Mouse (Mus musculus): ENCODE measurements around the gene Fxyd6. TPM values are rescaled to one million over a fixed set of nuclear protein-coding genes. Genes with fewer than 3 reads are reported as not detected.

Fxyd6 gene
- polyA plus RNA-seq, 1 experiment, result 137 TPM

DNA sequence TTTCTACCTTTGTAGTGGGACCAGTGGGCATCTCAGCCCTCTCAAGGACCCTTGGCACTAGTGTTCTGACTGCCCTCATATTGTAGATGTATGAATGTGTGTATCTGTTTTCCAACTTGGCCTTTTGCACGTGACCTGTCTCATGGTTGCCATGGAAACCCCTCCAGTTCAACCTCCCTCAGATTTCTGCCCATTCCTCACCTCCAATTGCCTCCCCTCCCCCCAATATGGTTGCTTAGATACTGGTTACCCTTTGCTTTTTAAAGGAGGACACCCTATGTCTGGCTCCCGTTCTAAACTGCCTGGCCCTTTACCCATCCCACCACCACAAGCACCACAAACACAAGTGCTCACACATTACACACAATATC is 1.3 kb downstream of the Fxyd6 start:
- Histone ChIP-seq H3K4me1 (ENCODE audit: control insufficient read depth, insufficient read depth, low read length) (peaks cover 3% of the 10 kb centered on the region), H3K4me3 (ENCODE audit: insufficient read depth, low read length) (peak overlapping the region; percentile 75), H3K27ac (ENCODE audit: insufficient read depth, low read length) (no peak overlapping the region)
- no peak for TF ChIP-seq POLR2A (IDR thresholded peaks at IDR 0.05; ENCODE audit: extremely low read depth, insufficient read depth, low read length)
- no peak for TF ChIP-seq CTCF (IDR thresholded peaks at IDR 0.05; ENCODE audit: extremely low read depth, insufficient read depth, low read length)

DNA sequence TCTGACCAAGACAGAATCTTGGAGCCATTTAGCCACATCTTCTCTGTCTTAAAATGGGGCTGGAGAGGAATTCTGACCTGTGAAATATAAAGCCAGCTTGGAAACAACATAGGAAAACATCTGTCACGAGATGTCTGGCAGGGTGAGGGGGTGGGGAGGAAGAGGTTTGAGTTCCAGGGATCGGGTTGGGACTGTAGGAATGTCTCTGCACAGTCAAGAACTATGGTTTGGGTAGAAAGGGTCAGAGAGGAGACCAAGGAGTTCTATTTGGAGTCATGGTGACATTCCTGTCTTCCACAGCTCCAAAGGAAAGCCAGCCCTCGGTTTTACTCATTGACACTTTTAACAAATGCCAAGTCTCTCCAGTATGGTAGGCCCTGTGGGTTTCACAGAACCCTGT is 3.9 kb downstream of the Fxyd6 start:
- Histone ChIP-seq H3K4me3 (ENCODE audit: insufficient read depth, low read length) (no peak overlapping the region), H3K27ac (ENCODE audit: insufficient read depth, low read length) (no peak overlapping the region), H3K4me1 (ENCODE audit: control insufficient read depth, insufficient read depth, low read length) (peaks cover 3% of the 10 kb centered on the region)
- TF ChIP-seq POLR2A (IDR thresholded peaks at IDR 0.05; ENCODE audit: extremely low read depth, insufficient read depth, low read length), result no peak
- TF ChIP-seq CTCF (IDR thresholded peaks at IDR 0.05; ENCODE audit: extremely low read depth, insufficient read depth, low read length), result no peak

DNA sequence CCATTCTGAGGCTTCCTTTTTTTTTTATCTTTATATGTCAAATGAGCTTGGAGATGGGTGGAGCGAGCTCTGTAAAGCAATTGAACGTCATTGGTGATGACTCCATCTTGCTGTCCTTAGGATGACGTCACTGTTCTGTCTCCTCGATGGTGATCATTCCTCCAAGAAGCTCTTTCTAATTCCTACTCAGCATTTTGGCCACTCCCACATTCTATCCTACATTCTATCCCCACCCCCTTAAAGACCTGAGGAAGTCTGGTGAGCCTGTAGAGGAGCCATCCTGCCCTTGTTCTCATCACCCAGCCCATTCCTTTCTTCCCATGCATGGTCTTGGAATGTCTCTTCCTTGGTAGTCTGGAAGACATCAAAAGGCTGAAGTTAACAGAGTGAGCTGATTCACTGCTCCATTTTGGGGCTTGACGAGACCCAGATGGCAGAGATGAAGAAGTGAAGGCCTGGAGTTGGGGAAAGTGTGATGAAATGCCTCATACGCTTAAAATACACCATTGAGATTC is 5.1 kb downstream of the Fxyd6 start:
- TF ChIP-seq CTCF (IDR thresholded peaks at IDR 0.05; ENCODE audit: extremely low read depth, insufficient read depth, low read length), result no peak
- no peak for TF ChIP-seq POLR2A (IDR thresholded peaks at IDR 0.05; ENCODE audit: extremely low read depth, insufficient read depth, low read length)
- H3K27ac ChIP-seq (ENCODE audit: insufficient read depth, low read length), result no peak overlapping the region
- H3K4me1 ChIP-seq (ENCODE audit: control insufficient read depth, insufficient read depth, low read length), result peaks cover 3% of the 10 kb centered on the region
- H3K4me3 ChIP-seq (ENCODE audit: insufficient read depth, low read length), result no peak overlapping the region

DNA sequence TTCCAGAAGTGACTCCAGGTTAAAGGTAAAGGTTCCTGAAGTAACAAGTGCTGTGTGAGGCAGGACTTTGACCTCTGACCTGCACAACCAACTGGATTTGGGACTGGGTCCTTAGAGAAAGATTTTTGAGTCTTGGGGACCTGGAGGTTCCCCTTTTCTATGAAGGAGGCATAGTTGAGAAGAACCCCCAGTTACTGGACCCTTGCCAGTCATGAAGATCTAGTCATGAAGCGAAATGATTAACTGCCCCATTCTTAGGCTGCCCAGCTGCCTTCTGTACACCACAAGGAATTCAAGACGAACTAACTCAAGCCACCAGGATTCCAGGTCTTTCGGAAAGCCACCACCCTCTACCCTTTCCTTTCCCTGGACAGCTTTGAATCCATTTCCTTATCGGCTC is 6.4 kb downstream of the Fxyd6 start:
- TF ChIP-seq CTCF (IDR thresholded peaks at IDR 0.05; ENCODE audit: extremely low read depth, insufficient read depth, low read length), result no peak
- no peak for TF ChIP-seq POLR2A (IDR thresholded peaks at IDR 0.05; ENCODE audit: extremely low read depth, insufficient read depth, low read length)
- no peak overlapping the region for H3K4me3 ChIP-seq (ENCODE audit: insufficient read depth, low read length)
- H3K4me1 ChIP-seq (ENCODE audit: control insufficient read depth, insufficient read depth, low read length), result peaks cover 3% of the 10 kb centered on the region
- H3K27ac ChIP-seq (ENCODE audit: insufficient read depth, low read length), result no peak overlapping the region

DNA sequence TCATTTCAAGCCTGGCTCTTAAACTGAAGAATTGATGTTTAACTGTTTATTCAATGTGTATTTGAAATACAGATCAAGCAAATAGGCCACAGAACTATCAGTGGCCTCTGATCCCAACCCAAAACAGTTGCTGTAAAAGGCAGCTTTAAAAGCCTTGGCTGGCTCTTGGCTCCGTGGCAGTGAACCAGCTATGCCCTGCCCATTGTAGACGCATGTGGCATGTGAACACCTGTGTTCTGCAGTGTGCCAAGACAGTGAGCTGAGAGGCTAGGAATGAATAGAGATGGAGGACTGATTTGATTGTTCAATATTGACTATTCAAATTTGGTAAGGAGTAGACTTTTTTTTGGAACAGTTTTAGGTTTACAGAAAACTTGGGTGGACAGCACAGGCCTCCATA is 6.9 kb downstream of the Fxyd6 start:
- TF ChIP-seq POLR2A (IDR thresholded peaks at IDR 0.05; ENCODE audit: extremely low read depth, insufficient read depth, low read length) (no peak), CTCF (IDR thresholded peaks at IDR 0.05; ENCODE audit: extremely low read depth, insufficient read depth, low read length) (no peak)
- H3K4me3 ChIP-seq (ENCODE audit: insufficient read depth, low read length), result no peak overlapping the region
- no peaks in the 10 kb centered on the region; the same call in 1 of the 2 replicates for H3K4me1 ChIP-seq (ENCODE audit: control insufficient read depth, insufficient read depth, low read length)
- H3K27ac ChIP-seq (ENCODE audit: insufficient read depth, low read length), result no peak overlapping the region

DNA sequence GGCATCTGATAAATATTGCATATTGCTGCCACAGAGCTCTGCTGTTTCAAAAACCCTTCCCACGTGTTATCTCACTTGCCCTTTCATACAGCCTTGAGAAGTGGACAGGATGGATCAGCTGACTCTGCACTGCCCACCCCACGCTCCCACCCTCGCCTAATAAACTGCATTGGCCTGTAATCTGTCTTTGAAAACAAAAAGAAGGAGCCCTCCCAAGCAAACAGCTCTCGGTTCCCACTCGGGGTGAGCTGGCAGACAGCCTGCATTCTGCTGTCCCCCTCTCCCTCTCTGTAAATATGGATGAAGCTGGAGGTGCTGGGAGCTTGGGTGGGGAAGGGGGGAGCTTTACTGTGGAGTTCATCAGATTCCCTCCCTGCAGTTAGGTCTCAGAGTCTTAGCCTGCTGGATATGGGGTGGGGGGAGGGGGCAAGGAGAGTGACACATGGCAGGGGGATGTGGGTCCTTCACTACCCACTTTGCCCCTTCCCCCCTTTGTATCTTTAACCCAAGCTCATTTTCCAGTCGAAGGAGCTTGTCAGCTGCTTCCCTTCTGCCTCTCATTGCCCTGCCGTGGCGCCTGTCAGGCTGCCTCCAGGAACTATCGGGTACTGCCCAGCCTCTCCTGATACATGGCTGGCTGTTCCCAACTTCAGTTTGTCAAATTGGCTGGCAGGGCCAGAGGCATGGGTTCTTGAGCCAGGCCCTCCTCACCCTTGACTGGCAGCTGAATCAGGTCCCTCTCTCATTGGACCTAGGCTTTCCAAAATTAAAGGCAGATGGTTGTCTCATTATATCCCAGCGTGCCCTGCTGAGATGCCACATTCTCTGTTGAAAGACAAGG is 10.6 kb downstream of the Fxyd6 start:
- TF ChIP-seq CTCF (IDR thresholded peaks at IDR 0.05; ENCODE audit: extremely low read depth, insufficient read depth, low read length) (no peak), POLR2A (IDR thresholded peaks at IDR 0.05; ENCODE audit: extremely low read depth, insufficient read depth, low read length) (no peak)
- no peaks in the 10 kb centered on the region; the same call in none of the 2 replicates for H3K4me1 ChIP-seq (ENCODE audit: control insufficient read depth, insufficient read depth, low read length)

DNA sequence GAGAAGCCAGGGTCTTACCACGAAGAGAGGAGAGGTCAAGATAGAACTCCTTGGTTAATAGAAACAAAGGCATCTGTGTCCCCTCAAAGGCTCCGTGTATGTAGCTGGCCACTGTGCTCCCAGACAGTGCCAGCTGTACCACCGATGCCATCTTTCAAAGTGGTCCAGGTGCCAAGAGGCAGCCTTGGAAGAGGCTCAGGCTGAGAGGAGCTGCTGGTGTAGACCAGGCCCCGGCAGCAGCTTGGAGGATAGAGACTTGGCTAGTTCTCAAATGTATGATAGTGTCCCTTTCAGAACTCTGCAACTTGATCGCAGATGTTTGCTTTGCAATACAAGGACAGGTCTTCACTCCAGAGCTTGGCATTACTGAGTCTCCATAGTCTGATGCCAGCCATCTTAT is 12.4 kb downstream of the Fxyd6 start:
- TF ChIP-seq CTCF (IDR thresholded peaks at IDR 0.05; ENCODE audit: extremely low read depth, insufficient read depth, low read length) (no peak), POLR2A (IDR thresholded peaks at IDR 0.05; ENCODE audit: extremely low read depth, insufficient read depth, low read length) (no peak)
- Histone ChIP-seq H3K4me3 (ENCODE audit: insufficient read depth, low read length) (no peak overlapping the region), H3K4me1 (ENCODE audit: control insufficient read depth, insufficient read depth, low read length) (no peaks in the 10 kb centered on the region; the same call in 1 of the 2 replicates), H3K27ac (ENCODE audit: insufficient read depth, low read length) (no peak overlapping the region)

More for the DNA sequence above, 10.6 kb downstream of the Fxyd6 start:
- H3K4me3 ChIP-seq (ENCODE audit: insufficient read depth, low read length), result no peak overlapping the region
- no peak overlapping the region for H3K27ac ChIP-seq (ENCODE audit: insufficient read depth, low read length)

DNA sequence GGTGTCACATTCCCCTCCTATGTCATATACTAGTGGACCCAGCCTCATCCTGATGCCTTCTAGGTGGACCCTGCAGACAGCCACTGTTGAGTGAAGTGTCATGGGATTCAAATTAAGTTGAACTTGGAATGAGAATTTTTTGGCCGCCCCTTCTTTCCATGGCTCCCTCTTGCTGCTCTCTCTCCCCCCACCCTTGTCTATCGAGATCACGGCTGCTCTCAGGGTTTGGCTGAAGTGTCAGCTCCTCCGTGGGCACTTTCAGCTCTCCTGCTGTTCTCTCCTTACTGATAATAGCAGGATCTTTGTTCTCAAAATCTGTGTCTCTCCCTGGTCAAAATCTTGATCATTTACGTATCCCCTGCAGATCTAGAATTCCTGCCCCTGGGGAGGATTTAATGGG is 12.8 kb downstream of the Fxyd6 start:
- Histone ChIP-seq H3K27ac (ENCODE audit: insufficient read depth, low read length) (no peak overlapping the region), H3K4me1 (ENCODE audit: control insufficient read depth, insufficient read depth, low read length) (no peaks in the 10 kb centered on the region; the same call in 1 of the 2 replicates), H3K4me3 (ENCODE audit: insufficient read depth, low read length) (no peak overlapping the region)
- TF ChIP-seq CTCF (IDR thresholded peaks at IDR 0.05; ENCODE audit: extremely low read depth, insufficient read depth, low read length) (no peak), POLR2A (IDR thresholded peaks at IDR 0.05; ENCODE audit: extremely low read depth, insufficient read depth, low read length) (no peak)

DNA sequence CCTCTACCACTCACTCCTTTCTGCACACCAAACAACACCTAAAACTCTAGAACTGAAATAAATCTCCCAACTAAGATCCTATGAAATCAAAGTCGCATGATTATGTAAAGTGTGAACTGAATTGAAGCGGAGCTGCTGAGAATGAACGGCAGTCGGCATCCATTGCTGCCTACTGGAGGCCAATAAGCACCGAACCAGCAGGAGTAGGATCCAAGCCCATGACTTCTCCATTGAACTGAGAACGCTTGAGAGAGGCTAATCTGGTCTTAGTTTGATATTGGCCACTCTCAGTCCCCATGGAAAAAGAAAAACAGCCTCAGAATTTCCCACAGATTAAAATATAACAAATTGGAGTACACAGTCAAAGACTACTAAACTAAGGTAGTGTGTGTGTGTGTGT is 13.9 kb downstream of the Fxyd6 start:
- no peak for TF ChIP-seq CTCF (IDR thresholded peaks at IDR 0.05; ENCODE audit: extremely low read depth, insufficient read depth, low read length)
- TF ChIP-seq POLR2A (IDR thresholded peaks at IDR 0.05; ENCODE audit: extremely low read depth, insufficient read depth, low read length), result no peak
- no peak overlapping the region for H3K4me3 ChIP-seq (ENCODE audit: insufficient read depth, low read length)
- H3K27ac ChIP-seq (ENCODE audit: insufficient read depth, low read length), result no peak overlapping the region
- no peaks in the 10 kb centered on the region; the same call in 1 of the 2 replicates for H3K4me1 ChIP-seq (ENCODE audit: control insufficient read depth, insufficient read depth, low read length)

DNA sequence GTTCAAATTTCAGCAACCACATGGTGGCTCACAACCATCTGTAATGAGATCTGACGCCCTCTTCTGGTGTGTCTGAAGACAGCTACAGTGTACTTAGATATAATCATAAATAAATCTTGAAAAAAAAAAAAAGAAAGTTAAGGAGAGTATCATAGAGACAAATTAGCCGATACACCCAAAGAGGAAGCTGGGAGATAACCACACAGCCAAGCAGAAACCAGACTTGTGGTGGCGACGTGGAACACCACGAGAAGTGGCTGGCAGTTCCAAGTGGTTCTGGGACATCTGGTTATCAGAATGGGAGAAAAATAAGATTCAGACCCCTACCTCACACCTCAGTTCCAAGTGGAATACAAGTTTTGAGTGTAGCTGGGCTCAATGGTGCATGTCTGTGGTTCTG is 16.7 kb downstream of the Fxyd6 start:
- Histone ChIP-seq H3K4me3 (ENCODE audit: insufficient read depth, low read length) (no peak overlapping the region), H3K27ac (ENCODE audit: insufficient read depth, low read length) (no peak overlapping the region), H3K4me1 (ENCODE audit: control insufficient read depth, insufficient read depth, low read length) (no peaks in the 10 kb centered on the region; the same call in 1 of the 2 replicates)
- TF ChIP-seq CTCF (IDR thresholded peaks at IDR 0.05; ENCODE audit: extremely low read depth, insufficient read depth, low read length) (no peak), POLR2A (IDR thresholded peaks at IDR 0.05; ENCODE audit: extremely low read depth, insufficient read depth, low read length) (no peak)

All from cortical plate, adult 2 months (tissue).